Mouse (Mus musculus) neutrophil, adult 5-6 weeks (primary cell): ENCODE measurements around the gene Tcstv1. TPM values are rescaled to one million over a fixed set of nuclear protein-coding genes. Genes with fewer than 3 reads are reported as not detected.
"Not testable (repeated sequence)": the region's sequence is repeated elsewhere in the genome, so short reads cannot be mapped to it uniquely, and the experiment has no call there.

Source experiments
- ATAC-seq: fragments of 151-379, 151-347 bp; 2 replicates; pipeline ENCODE4 v1.8.0; 2017; ENCODE audit warnings: mild to moderate bottlenecking, moderate TSS enrichment; ENCODE audit not compliant: insufficient number of reproducible peaks, poor library complexity, low FRiP score, severe bottlenecking; ENCODE audit errors: extremely low read depth
- total RNA-seq: library from RNA; stranded (forward); fragments of 200-1000 nt; gene quantifications from 2 replicates; pipeline ENCODE4 v1.2.3, GENCODE M21; 2017

Tcstv1 gene
- total RNA-seq = not detected in 2 replicates

DNA sequence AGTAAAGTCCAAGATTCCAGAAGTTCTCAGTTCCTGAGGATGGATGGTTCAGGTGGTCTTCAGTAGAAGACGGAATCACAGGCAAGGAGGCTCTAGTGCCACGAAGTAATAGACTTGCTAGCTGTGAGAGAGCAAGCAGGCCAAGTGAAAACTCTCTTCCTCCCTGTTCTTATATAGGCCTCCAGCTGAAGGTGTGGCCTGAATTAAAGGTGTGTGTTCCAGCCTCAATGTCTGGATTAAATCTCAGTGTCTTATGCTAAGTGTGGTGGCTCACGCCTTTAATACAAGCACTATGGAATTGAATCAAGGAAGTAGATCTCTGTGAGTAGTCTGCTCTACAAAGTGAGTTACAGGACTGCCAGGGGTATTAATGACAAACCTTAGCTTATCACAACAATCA lies at the start of gene Tcstv1:
Gene Tcstv1 (minus strand): TSS at position 101 of the 400 bp plus-strand sequence.
- ATAC-seq = not testable (repeated sequence)

DNA sequence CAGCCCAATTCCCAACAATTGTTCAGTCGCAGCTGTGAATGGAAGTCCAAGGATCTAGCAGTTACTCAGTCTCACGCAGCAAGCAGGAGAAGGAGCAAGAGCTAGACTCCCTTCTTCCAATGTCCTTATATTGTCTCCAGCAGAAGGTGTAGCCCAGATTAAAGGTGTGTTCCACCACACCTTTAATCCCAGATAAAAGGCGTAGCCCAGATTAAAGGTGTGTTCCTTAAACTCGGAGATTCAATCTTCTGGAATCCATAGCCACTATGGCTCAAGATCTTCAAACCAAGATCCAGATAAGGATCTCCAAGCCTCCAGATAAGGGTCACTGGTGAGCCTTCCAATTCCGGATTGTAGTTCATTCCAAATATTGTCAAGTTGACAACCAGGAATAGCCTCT lies 34.6 kb upstream of the Tcstv1 start, which contains the start of gene Gm21761:
Gene Gm21761 (minus strand): TSS at position 101 of the 400 bp plus-strand sequence.
- ATAC-seq = not testable (repeated sequence)

DNA sequence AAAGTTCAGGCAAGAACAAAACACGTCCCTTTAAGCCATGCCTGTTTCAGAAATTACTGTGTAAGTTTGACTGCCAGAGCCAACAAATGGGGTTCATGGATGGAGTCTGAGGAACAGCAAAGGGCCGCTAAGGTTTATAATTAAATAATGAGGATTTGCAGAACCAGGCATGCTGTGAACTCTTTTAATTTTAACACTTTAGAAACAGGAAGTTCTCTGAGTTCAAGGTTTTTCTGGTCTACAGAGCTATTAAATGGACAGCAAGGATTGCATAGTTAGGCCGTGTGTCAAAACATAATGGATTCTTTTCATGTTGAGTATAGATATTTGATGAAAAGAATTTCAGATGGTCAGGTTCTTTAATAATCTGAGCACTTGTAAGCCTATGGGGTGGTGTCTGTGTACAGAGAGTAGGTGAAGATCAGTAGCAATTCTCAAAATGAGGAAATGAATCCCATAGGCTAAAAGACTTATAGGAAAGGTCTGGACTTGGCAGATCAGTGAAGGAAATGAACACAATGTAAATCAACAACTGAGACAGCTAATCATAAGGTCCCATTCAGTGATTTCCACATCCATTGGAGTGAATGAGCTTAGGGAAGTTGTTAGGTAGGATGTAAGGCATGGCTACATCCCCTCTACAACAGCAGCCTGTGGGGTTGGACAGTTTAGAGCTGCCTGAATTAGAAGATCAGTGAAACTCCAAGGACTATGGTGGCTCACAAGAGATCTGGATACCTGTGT lies 30.2 kb upstream of the Tcstv1 start:
- not testable (repeated sequence) for ATAC-seq

DNA sequence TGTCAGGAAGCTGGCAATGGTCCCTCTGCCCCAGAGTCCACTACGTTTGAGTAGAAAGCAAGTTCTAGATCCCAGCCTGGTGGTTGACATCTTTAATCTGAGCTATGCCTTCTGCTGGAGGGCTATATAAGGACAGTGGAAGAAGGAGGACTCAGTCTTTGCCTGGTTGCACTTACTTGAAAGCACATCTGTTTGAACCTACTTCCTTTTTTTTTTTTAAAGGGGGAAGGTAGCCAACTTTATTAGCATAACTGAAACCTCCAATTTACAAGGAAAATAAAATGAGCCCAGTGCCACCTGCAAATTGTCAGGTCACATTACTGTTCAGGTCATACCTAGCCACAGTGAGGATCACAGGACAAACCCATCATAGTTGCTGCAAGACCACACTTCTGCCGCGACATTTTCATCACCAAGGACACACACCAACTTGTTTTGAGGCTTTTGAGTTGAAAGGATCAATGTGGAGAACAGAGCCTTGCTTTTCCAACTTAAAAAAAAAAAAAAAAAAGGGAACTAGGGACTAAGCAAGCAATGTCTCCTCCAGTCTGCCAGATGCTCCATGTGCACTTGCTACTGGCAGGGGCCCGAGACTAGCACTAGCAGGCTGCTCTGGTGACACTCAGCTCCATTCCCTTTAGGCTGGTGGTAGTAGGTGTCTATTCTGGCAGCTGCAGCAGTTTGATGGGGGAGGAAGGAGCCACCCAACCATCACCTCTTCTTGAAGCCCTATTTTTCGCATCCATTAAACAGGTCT lies 22.6 kb upstream of the Tcstv1 start:
- peak; percentile 58 for ATAC-seq

DNA sequence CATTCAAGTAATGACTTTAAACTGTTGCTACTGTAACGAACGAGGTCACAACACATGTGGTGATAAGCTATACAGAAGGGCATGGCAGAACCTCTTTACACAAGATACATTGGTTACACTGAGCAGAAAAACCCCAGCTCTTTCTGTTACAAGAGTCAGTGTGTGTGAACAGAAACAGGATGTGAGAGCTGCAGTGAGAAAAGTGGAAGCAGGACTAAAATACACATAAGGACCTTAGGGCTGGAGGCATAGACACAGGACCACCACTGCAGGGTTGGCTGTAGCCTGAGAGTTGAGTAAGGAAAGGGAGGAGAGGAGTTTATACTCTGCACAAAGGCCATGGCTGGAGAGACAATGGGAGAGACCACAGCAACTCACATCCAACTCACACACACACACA lies 21.9 kb upstream of the Tcstv1 start:
- ATAC-seq = peak; percentile 21; the same call in 1 of the 2 replicates

DNA sequence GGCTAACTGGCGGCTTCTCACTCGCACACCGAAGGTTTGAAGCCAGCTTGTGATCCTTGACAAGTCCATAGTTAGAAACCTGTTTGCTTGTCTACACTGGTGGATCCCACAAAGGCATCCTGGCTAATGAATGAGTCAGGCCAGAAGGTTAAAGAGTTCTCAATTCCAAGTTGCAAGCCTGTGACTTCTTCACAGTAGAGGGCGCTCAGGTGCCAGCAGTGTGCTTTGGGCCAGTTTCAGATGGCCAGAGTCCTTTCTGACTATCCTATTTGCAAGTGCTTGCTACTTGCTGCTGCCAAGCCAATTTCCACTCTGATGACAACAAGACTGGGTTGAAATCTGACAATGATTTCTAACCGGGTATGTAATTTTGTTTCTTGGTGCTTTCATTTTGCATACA lies 4.0 kb upstream of the Tcstv1 start:
- ATAC-seq = peak; percentile 61; the same call in 1 of the 2 replicates

DNA sequence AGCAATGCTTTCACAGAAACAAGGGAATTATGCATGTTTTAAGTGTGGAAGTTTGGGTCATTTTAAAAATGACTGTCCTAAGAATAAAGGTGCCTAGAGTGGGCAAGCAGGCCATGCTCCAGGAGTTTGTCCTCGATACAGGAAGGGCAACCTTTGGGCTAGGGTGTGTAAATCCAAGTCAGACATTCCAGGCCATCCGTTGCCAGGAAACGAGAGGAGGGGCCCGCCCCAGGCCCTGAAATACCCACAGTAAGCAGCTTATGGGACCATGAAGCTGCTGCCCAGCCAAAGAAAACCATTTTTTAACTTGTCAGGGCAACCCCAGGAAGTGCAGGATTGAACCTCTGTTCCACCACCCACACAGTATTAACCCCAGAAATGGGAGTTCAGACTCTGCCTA lies 7.7 kb downstream of the Tcstv1 start:
- ATAC-seq = not testable (repeated sequence)

DNA sequence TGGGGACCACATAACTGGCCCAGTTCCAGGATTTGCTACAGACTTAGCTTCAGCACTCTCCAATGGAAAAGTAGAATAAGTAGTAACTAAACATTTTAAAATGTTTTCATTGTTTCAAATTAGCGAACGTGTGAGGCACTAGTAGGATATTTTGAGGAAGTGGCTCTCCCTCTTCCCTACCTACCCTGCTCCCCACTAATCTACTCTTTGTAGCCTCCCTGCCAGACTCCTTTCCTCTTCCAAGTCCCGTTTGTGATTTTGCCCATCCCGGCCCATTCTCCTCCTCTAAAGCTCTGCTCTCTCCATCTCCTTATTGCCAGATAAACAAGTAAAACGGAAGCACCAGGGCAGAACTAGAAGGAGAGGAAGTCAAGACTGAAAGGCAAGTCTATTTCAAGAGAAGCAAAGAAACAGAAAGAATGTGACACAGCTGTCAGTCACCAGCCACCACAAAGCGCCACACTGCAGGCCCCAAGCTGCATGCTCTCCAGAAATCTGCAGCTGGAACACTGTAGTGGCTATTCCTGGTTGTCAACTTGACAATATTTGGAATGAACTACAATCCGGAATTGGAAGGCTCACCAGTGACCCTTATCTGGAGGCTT lies 30.1 kb downstream of the Tcstv1 start:
- peak; percentile 46; the same call in 1 of the 2 replicates for ATAC-seq

DNA sequence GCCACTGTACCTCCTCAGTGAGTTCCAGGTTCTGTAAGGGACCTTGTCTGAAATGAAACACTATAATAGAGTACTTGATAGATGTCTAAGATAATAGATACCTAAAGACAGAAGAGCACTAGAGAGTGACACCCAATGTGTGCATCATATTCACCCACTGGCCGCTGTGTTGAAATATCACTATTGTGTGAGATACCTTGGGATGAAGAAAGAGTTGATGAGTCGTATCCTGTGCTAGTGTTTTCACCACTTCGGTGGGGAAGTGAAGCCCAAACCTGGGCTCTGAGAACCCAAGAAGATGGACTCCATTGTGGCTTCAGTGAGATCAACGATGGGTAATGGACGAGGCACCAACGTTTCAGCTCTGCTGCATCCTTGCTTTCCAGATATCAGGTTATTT lies 32.2 kb downstream of the Tcstv1 start:
- ATAC-seq = not testable (repeated sequence)

Other genes starting within 250 kb of the Tcstv1 start
- 23.6 and 25.7 TPM in 2 replicates for gene Hmgcs1, start 204.4 kb downstream of the Tcstv1 start, total RNA-seq
- gene Nim1k, start 138.9 kb downstream of the Tcstv1 start, total RNA-seq = 0.23 and 0.37 TPM in 2 replicates
- 56.8 and 65.6 TPM in 2 replicates for gene Zfp131, start 103.9 kb downstream of the Tcstv1 start, total RNA-seq
- gene AF067063, start 64.6 kb downstream of the Tcstv1 start, total RNA-seq = not detected in 2 replicates
- not detected in 2 replicates for gene D13Ertd608e, start 58.8 kb downstream of the Tcstv1 start, total RNA-seq
- not detected in 2 replicates for gene Gm21761, start 34.5 kb upstream of the Tcstv1 start, total RNA-seq
- not detected in 2 replicates for gene B020031M17Rik, start 56.0 kb upstream of the Tcstv1 start, total RNA-seq
- gene Gm36079, start 132.2 kb upstream of the Tcstv1 start, total RNA-seq = not detected in 2 replicates
- gene Gm21188, start 157.4 kb upstream of the Tcstv1 start, total RNA-seq = 10.2 and 18.7 TPM in 2 replicates
- gene Gm20767, start 245.5 kb upstream of the Tcstv1 start, total RNA-seq = not detected in 2 replicates